ENCODE assay signal across 12 mouse cellular contexts in genomic region chr11:57583636-57584277, GRCm38 (mm10).
DNase-seq lines count a peak whose midpoint lies in the region; ATAC-seq and TF ChIP-seq lines count a peak whose summit lies in the region.
"Had no signal": no experiment of that assay in that cellular context is flagged by ENCODE, and none has a peak within 500 bp of the region (broad histone marks: within the 10 kb centered on the region; RNA-seq: fewer than 3 reads in every experiment).

No protein-coding gene starts in this region.

- H3K27ac ChIP-seq in heart, embryonic 11.5 days (ENCODE audit: low read depth, low read length), result no peak overlapping the region
- H3K27ac ChIP-seq in ES-Bruce4 (ENCODE audit: insufficient read depth, low read length), result peak overlapping the region; percentile 40
- peak overlapping the region; percentile 23 for H3K27ac ChIP-seq in forebrain, embryonic 16.5 days (ENCODE audit: low read length)
- H3K27ac ChIP-seq: lung, embryonic 15.5 days had no signal

- intact Hi-C loops in heart, postnatal 14 days (cut with DNase I), result no loop called here
- intact Hi-C loops in left cerebral cortex, postnatal 14 days (cut with DNase I), result no loop called here

- 25% methylated on average over 7 of the region's 7 CpGs for WGBS in heart, embryonic 11.5 days (ENCODE audit: insufficient replicate concordance)
- WGBS in forebrain, embryonic 16.5 days, result 13% methylated on average over 7 of the region's 7 CpGs

- H3K9ac ChIP-seq in heart, embryonic 11.5 days (ENCODE audit: low read depth, low read length), result peak overlapping the region; percentile 28; the same call in 1 of the 2 replicates
- no peak overlapping the region for H3K9ac ChIP-seq in ES-Bruce4 (ENCODE audit: low read depth, poor library complexity, severe bottlenecking)
- no peak overlapping the region for H3K9ac ChIP-seq in forebrain, embryonic 16.5 days (replicated peaks; ENCODE audit: low read depth, low read length)
- H3K9ac ChIP-seq: lung, embryonic 15.5 days had no signal

- peaks cover 10% of the 10 kb centered on the region for H3K4me1 ChIP-seq in heart, embryonic 11.5 days (ENCODE audit: control insufficient read depth, insufficient read depth, low read length)
- peaks cover 2% of the 10 kb centered on the region for H3K4me1 ChIP-seq in ES-Bruce4 (ENCODE audit: control insufficient read depth, insufficient read depth, low read length)
- H3K4me1 ChIP-seq in forebrain, embryonic 16.5 days (replicated peaks; ENCODE audit: control insufficient read depth, insufficient read depth, low read length), result peaks cover 20% of the 10 kb centered on the region

- H3K27me3 ChIP-seq in heart, embryonic 11.5 days (ENCODE audit: control insufficient read depth, insufficient read depth, low read length), result peaks cover 4% of the 10 kb centered on the region; the same call in 1 of the 2 replicates
- H3K27me3 ChIP-seq in ES-Bruce4 (ENCODE audit: control insufficient read depth, insufficient read depth, low read length, poor library complexity, severe bottlenecking), result no peaks in the 10 kb centered on the region
- 0 out of 2 replicates have a peak, but pooled peaks cover 2% of the 10 kb centered on the region for H3K27me3 ChIP-seq in forebrain, embryonic 16.5 days (replicated peaks; ENCODE audit: control insufficient read depth, insufficient read depth, low read length)

- no peak for TF ChIP-seq EP300 in ES-Bruce4 (IDR thresholded peaks at IDR 0.05; ENCODE audit: insufficient read depth, low read depth, low read length)

- DNase-seq in heart, postnatal 14 days, result no peak
- no peak for DNase-seq in left cerebral cortex, postnatal 14 days (ENCODE audit: low spot score in 2 of 2)
- DNase-seq in layer of hippocampus, postnatal 36 days, result no peak
- DNase-seq in left cerebral cortex, adult 18-20 months (ENCODE audit: low spot score in 2 of 2), result no peak
- DNase-seq: cerebellum, adult 9-10 months; kidney, postnatal 14 days; spleen, adult 18-20 months had no signal

- no peak for ATAC-seq in heart, embryonic 11.5 days (replicated peaks; ENCODE audit: insufficient number of reproducible peaks, low FRiP score, low TSS enrichment)
- no peak for ATAC-seq in forebrain, embryonic 16.5 days
- ATAC-seq in megakaryocyte progenitor cell, adult 5-6 weeks (replicated peaks; ENCODE audit: poor library complexity), result 0 out of 2 replicates have a peak, but pooled peaks have one; percentile 20

- TF ChIP-seq CTCF in ES-Bruce4 (IDR thresholded peaks at IDR 0.05; ENCODE audit: low read depth, low read length), result no peak

- no peak for TF ChIP-seq POLR2A in ES-Bruce4 (IDR thresholded peaks at IDR 0.05; ENCODE audit: insufficient read depth, low read length)

- H3K9me3 ChIP-seq in heart, embryonic 11.5 days (replicated peaks; ENCODE audit: control insufficient read depth, low read length), result no peaks in the 10 kb centered on the region
- H3K9me3 ChIP-seq in ES-Bruce4 (replicated peaks; ENCODE audit: control insufficient read depth, insufficient read depth, low read length, poor library complexity, severe bottlenecking), result no peaks in the 10 kb centered on the region; the same call in 1 of the 2 replicates
- H3K9me3 ChIP-seq in forebrain, embryonic 16.5 days (ENCODE audit: control insufficient read depth, low read length), result no peaks in the 10 kb centered on the region
- H3K9me3 ChIP-seq: lung, embryonic 15.5 days had no signal

- no peaks in the 10 kb centered on the region for H3K36me3 ChIP-seq in heart, embryonic 11.5 days (ENCODE audit: control insufficient read depth, insufficient read depth, low read length)
- H3K36me3 ChIP-seq in ES-Bruce4 (ENCODE audit: control insufficient read depth, insufficient read depth, low read length, poor library complexity, severe bottlenecking), result no peaks in the 10 kb centered on the region
- no peaks in the 10 kb centered on the region for H3K36me3 ChIP-seq in forebrain, embryonic 16.5 days (ENCODE audit: control insufficient read depth, insufficient read depth)
- H3K36me3 ChIP-seq: lung, embryonic 15.5 days had no signal

- H3K4me2 ChIP-seq in heart, embryonic 11.5 days, result peak overlapping the region; percentile 24; the same call in 1 of the 2 replicates
- no peak overlapping the region for H3K4me2 ChIP-seq in forebrain, embryonic 16.5 days (ENCODE audit: low read length)
- H3K4me2 ChIP-seq: lung, embryonic 15.5 days had no signal

- H3K4me3 ChIP-seq in heart, embryonic 11.5 days (ENCODE audit: low read depth, low read length), result no peak overlapping the region
- no peak overlapping the region for H3K4me3 ChIP-seq in ES-Bruce4 (ENCODE audit: low read depth, low read length)
- H3K4me3 ChIP-seq in forebrain, embryonic 16.5 days (replicated peaks; ENCODE audit: low read length), result no peak overlapping the region
- H3K4me3 ChIP-seq: lung, embryonic 15.5 days had no signal
